Mouse (Mus musculus) brain, adult 10 weeks (tissue): ENCODE results near the gene Tmem87a. TPM values are rescaled to one million over a fixed set of nuclear protein-coding genes. Genes with fewer than 3 reads are reported as not detected.

Source experiments
- polyA plus RNA-seq: library from polyadenylated mRNA; stranded (reverse); fragments of 350-450 nt; fragmentation: Illumina TruSeq; extraction: RNeasy Lipid Tissue Mini Kit (QIAGEN cat#74804); gene quantifications from one replicate; pipeline ENCODE4 v1.2.3, GENCODE M21; 2015; ENCODE audit warnings: low read depth, low replicate concordance

Gene Tmem87a
- polyA plus RNA-seq: 29.8 TPM

DNA sequence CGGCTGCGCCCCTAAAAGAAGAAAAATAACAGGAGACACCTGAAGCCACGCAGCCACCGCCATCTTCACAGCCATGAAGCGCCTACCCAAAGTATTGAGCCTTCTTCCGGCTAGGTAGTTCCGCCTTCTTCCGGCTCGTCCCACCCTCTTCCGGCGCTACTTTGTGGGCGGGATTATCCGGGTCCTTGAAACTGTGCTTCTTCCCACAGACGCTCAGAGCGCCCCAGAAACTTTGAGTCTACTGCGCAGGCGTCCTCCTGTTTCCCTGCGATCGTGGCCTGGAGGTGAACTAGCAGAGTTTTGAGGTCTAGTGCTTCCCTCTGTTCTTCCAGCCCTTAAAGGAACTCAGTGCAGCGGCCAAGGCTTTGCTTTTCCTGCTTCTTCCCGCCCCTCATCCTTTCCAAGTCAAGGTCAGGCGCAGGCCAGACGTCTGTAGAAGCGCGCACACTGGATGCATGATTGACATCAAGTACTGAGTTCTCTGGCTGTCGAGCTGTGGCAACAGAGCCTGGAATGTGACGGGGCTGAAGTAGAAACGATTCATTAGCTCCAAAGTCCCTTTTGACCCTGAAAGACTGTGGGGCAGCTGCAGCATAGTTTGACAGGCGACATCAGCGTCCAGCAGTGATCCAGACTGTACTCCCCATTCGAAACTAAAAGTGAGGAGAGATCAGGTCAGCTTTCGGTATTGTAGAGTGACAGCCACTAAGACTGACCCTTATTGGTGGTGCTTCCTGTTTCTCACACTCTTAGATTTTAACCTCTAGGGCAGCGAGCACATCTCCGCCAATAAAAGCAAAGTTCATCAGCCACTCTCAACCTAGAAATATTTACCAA is at the start of gene Tmem87a:
Tmem87a (minus strand) TSS at position 128 of the 837 bp plus-strand sequence.

GRCm38 (mm10) chr2:120403653-120403985 is 294 bp downstream of the Tmem87a start, which contains the start of gene Ganc:
Gene Ganc (plus strand): TSS chr2:120403896.

GRCm38 (mm10) chr2:120352682-120353646 is 50.9 kb downstream of the Tmem87a start, which contains the start of gene Vps39:
Gene Vps39 (minus strand): TSS chr2:120353137.

DNA sequence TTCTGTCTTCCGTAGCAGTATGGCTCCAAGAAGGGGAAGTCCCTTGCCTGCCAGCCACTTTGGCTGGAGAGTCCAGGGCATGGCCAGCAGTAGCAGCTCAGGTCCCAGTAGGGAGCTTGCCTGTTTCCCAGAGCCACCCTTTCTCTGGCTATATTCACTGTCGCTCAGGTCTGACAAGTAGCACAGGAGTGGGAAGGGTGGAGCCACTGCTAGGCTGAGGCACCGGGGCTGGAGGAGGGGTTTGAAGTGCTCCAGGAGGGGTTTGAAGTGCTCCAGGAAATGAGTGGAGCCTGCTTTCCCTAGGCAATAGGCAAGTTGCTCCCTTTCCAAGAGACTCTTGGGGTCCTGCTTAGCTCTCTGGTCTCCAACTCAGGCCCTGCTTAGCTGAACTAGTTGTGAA is 89.9 kb downstream of the Tmem87a start, which contains the start of gene Pla2g4f:
Pla2g4f (minus strand) TSS at position 190 of the 400 bp plus-strand sequence.

Other genes with a start within 250 kb of the Tmem87a start
- gene Ehd4, start 249.5 kb downstream of the Tmem87a start, polyA plus RNA-seq: 10.2 TPM
- gene Pla2g4e, start 158.8 kb downstream of the Tmem87a start, polyA plus RNA-seq: 4.3 TPM
- not detected for gene Pla2g4d, start 114.9 kb downstream of the Tmem87a start, polyA plus RNA-seq
- not detected for gene Pla2g4f, start 89.9 kb downstream of the Tmem87a start, polyA plus RNA-seq
- gene Vps39, start 51.0 kb downstream of the Tmem87a start, polyA plus RNA-seq: 44.6 TPM
- 7.4 TPM for gene Ganc, start 217 bp downstream of the Tmem87a start, polyA plus RNA-seq
- gene Capn3, start 51.9 kb upstream of the Tmem87a start, polyA plus RNA-seq: 4.4 TPM
- gene Zfp106, start 159.7 kb upstream of the Tmem87a start, polyA plus RNA-seq: 80.2 TPM
- 20.2 TPM for gene Snap23, start 163.6 kb upstream of the Tmem87a start, polyA plus RNA-seq
- gene Haus2, start 205.3 kb upstream of the Tmem87a start, polyA plus RNA-seq: 25.5 TPM
- 55.1 TPM for gene Lrrc57, start 205.4 kb upstream of the Tmem87a start, polyA plus RNA-seq
- gene Stard9, start 225.0 kb upstream of the Tmem87a start, polyA plus RNA-seq: 7.6 TPM